Mouse (Mus musculus) bone marrow, adult 2 months (tissue): ENCODE data around the gene Pde4d.

Experiments
- CTCF ChIP-seq: fragments of 200-500 bp; IDR thresholded peaks from 2 replicates; pipeline ENCODE4 v1.5.1; 2011; ENCODE audit warnings: low read length, control low read depth; ENCODE audit not compliant: control insufficient read depth, insufficient read depth
- POLR2A ChIP-seq: fragments of 200-500 bp; IDR thresholded peaks from 2 replicates; pipeline ENCODE4 v1.6.1; 2011; ENCODE audit warnings: low read depth, mild to moderate bottlenecking, control low read depth, low read length, borderline replicate concordance; ENCODE audit not compliant: control insufficient read depth

- TF ChIP-seq POLR2A (no peak), CTCF (no peak)
Measured at GRCm38 (mm10) chr13:109487378-109487777, 1037.6 kb downstream of the Pde4d start.
